Mouse (Mus musculus) heart, embryonic 14.5 days (tissue): ENCODE data around the gene Uba52. TPM values are rescaled to one million over a fixed set of nuclear protein-coding genes. Genes with fewer than 3 reads are reported as not detected.
A peak's percentile ranks its signal among the peaks of the same experiment; 100 is the strongest.

Experiments
- ATAC-seq: fragments of 200-750 bp; cut with Nextera tagmentation; 2 replicates; pipeline ENCODE4 v1.8.0; 2017; ENCODE audit warnings: low read depth, moderate TSS enrichment; ENCODE audit not compliant: insufficient number of reproducible peaks, insufficient read depth, low FRiP score
- H3K27ac ChIP-seq, 2 experiments: fragments of 200-500 bp in 1 of 2; fragments of 300-500 bp in 1 of 2; sonication (generic) in 1 of 2; replicated peaks in 1 of 2; 2 replicates each; pipeline ENCODE4 v1.5.1; 2012 to 2014; ENCODE audit warnings: low read depth in 2 of 2, low read length in 2 of 2, control low read depth in 1 of 2, mild to moderate bottlenecking in 1 of 2, mixed read lengths in 1 of 2; ENCODE audit not compliant: control insufficient read depth in 1 of 2, insufficient read depth in 1 of 2
- H3K27me3 ChIP-seq: fragments of 300-500 bp; sonication (generic); 2 replicates; pipeline ENCODE4 v1.6.1; 2014; ENCODE audit warnings: mild to moderate bottlenecking, low read length, control low read depth; ENCODE audit not compliant: control insufficient read depth, insufficient read depth
- H3K36me3 ChIP-seq: fragments of 300-500 bp; sonication (generic); 2 replicates; pipeline ENCODE4 v1.6.1; 2014; ENCODE audit warnings: mild to moderate bottlenecking, control low read depth, low read length, mixed read lengths; ENCODE audit not compliant: control insufficient read depth, insufficient read depth
- H3K4me1 ChIP-seq, 2 experiments: fragments of 200-500 bp in 1 of 2; fragments of 300-500 bp in 1 of 2; sonication (generic) in 1 of 2; 2 replicates each; pipeline ENCODE4 v1.6.1; 2012 to 2014; ENCODE audit warnings: low read length in 2 of 2, control low read depth in 1 of 2, mixed read lengths in 1 of 2; ENCODE audit not compliant: control insufficient read depth in 2 of 2, insufficient read depth in 2 of 2
- H3K4me2 ChIP-seq: fragments of 300-500 bp; sonication (generic); 2 replicates; pipeline ENCODE4 v1.6.1; 2014; ENCODE audit warnings: mild to moderate bottlenecking, low read length
- H3K4me3 ChIP-seq, 2 experiments: fragments of 200-500 bp in 1 of 2; fragments of 300-500 bp in 1 of 2; sonication (generic) in 1 of 2; 2 replicates each; pipeline ENCODE4 v1.5.1; 2012 to 2014; ENCODE audit warnings: low read length in 2 of 2, mild to moderate bottlenecking in 2 of 2, control low read depth in 1 of 2, low read depth in 1 of 2, moderate library complexity in 1 of 2; ENCODE audit not compliant: control insufficient read depth in 1 of 2, insufficient read depth in 1 of 2
- H3K9ac ChIP-seq: fragments of 300-500 bp; sonication (generic); 2 replicates; pipeline ENCODE4 v1.6.1; 2014; ENCODE audit warnings: mild to moderate bottlenecking, low read length
- H3K9me3 ChIP-seq: fragments of 300-500 bp; sonication (generic); 2 replicates; pipeline ENCODE4 v1.6.1; 2016; ENCODE audit warnings: low read length, control low read depth; ENCODE audit not compliant: control insufficient read depth
- WGBS: fragments of 180-500 bp; shearing (Covaris S2); extraction: QIAGEN DNeasy Blood & Tissue Kit; methylation state at CpG from one replicate; pipeline ENCODE4 v1.1.7; 2014; 5-methylcytosine and 5-hydroxymethylcytosine counted together
- polyA plus RNA-seq: library from polyadenylated mRNA; unstranded; fragments of >200 nt; fragmentation: Nextera tagmentation; extraction: Ambion mirVana; gene quantifications from 2 replicates; pipeline ENCODE4 v1.2.1, GENCODE M21; 2014

The Uba52 gene
- polyA plus RNA-seq, 1 experiment from 2014 or later, result 1,040 TPM

- ATAC-seq, result no peak
- Histone ChIP-seq H3K9ac (no peak overlapping the region), H3K4me1 (peaks cover 21% of the 10 kb centered on the region in 2 experiments; a peak in 3 of 4 replicates), H3K27ac (0 out of 4 replicates have a peak overlapping the region, but pooled peaks have one; percentile 2 to 5), H3K4me3 (no peak overlapping the region), H3K9me3 (no peaks in the 10 kb centered on the region), H3K4me2 (no peak overlapping the region), H3K27me3 (no peaks in the 10 kb centered on the region), H3K36me3 (no peaks in the 10 kb centered on the region)
- 79% methylated on average over 5 of the region's 5 CpGs for WGBS
These were observed 50.4 kb downstream of the Uba52 start for GRCm38 (mm10) chr8:70460199-70460598.

- Histone ChIP-seq H3K36me3 (no peaks in the 10 kb centered on the region), H3K4me1 (peaks cover 18 to 23% of the 10 kb centered on the region in 2 experiments; a peak in 3 of 4 replicates), H3K27ac (no peak overlapping the region), H3K9ac (no peak overlapping the region), H3K27me3 (no peaks in the 10 kb centered on the region), H3K4me2 (no peak overlapping the region), H3K4me3 (no peak overlapping the region), H3K9me3 (no peaks in the 10 kb centered on the region)
- ATAC-seq, result no peak
- 96% methylated on average over 2 of the region's 2 CpGs for WGBS
These were observed 51.0 kb downstream of the Uba52 start for GRCm38 (mm10) chr8:70459636-70460035.

- 63% methylated on average over 3 of the region's 3 CpGs for WGBS
- ATAC-seq, result no peak
These were observed 52.1 kb downstream of the Uba52 start for GRCm38 (mm10) chr8:70458462-70458861.

More at GRCm38 (mm10) chr8:70458462-70458861, 52.1 kb downstream of the Uba52 start:
- no peaks in the 10 kb centered on the region for H3K27me3 ChIP-seq
- H3K9ac ChIP-seq, result no peak overlapping the region
- no peak overlapping the region for H3K4me2 ChIP-seq
- H3K4me1 ChIP-seq, result peaks cover 29 to 34% of the 10 kb centered on the region in 2 experiments
- H3K36me3 ChIP-seq, result no peaks in the 10 kb centered on the region
- H3K9me3 ChIP-seq, result no peaks in the 10 kb centered on the region
- no peak overlapping the region for H3K4me3 ChIP-seq
- no peak overlapping the region for H3K27ac ChIP-seq

Other genes starting within 250 kb of the Uba52 start
- gene Homer3, start 228.0 kb downstream of the Uba52 start, polyA plus RNA-seq, result 22.2 and 25.0 TPM in 2 replicates
- gene Ddx49, start 208.3 kb downstream of the Uba52 start, polyA plus RNA-seq, result 28.9 and 33.7 TPM in 2 replicates
- gene Cope, start 208.3 kb downstream of the Uba52 start, polyA plus RNA-seq, result 294 and 319 TPM in 2 replicates
- gene Cers1, start 195.0 kb downstream of the Uba52 start, polyA plus RNA-seq, result 1.8 and 2.3 TPM in 2 replicates
- gene Gdf1, start 181.0 kb downstream of the Uba52 start, polyA plus RNA-seq, result 0.57 TPM in 1 of 2 replicates, not detected in the other
- gene Upf1, start 157.5 kb downstream of the Uba52 start, polyA plus RNA-seq, result 14.2 and 18.1 TPM in 2 replicates
- gene Comp, start 137.2 kb downstream of the Uba52 start, polyA plus RNA-seq, result 3.0 and 4.6 TPM in 2 replicates
- 12.2 and 14.1 TPM in 2 replicates for gene Crtc1, start 71.2 kb downstream of the Uba52 start, polyA plus RNA-seq
- 9.6 and 9.8 TPM in 2 replicates for gene Klhl26, start 33.8 kb downstream of the Uba52 start, polyA plus RNA-seq
- gene Tmem59l, start 23.4 kb downstream of the Uba52 start, polyA plus RNA-seq, result 0.31 TPM in 1 of 2 replicates, not detected in the other
- gene Crlf1, start 17.6 kb downstream of the Uba52 start, polyA plus RNA-seq, result 0.42 and 2.0 TPM in 2 replicates
- 129 and 138 TPM in 2 replicates for gene Rex1bd, start 4.0 kb downstream of the Uba52 start, polyA plus RNA-seq
- 189 and 209 TPM in 2 replicates for gene Fkbp8, start 16.9 kb upstream of the Uba52 start, polyA plus RNA-seq
- 79.3 and 85.7 TPM in 2 replicates for gene Kxd1, start 17.2 kb upstream of the Uba52 start, polyA plus RNA-seq
- gene Ell, start 28.7 kb upstream of the Uba52 start, polyA plus RNA-seq, result 13.0 and 13.2 TPM in 2 replicates
- 59.5 and 69.8 TPM in 2 replicates for gene Isyna1, start 83.6 kb upstream of the Uba52 start, polyA plus RNA-seq
- gene Ssbp4, start 98.1 kb upstream of the Uba52 start, polyA plus RNA-seq, result 83.7 and 85.8 TPM in 2 replicates
- 1.3 and 3.2 TPM in 2 replicates for gene Lrrc25, start 105.4 kb upstream of the Uba52 start, polyA plus RNA-seq
- 1.1 TPM in 2 replicates for gene Gdf15, start 121.7 kb upstream of the Uba52 start, polyA plus RNA-seq
- gene Pgpep1, start 149.6 kb upstream of the Uba52 start, polyA plus RNA-seq, result 39.7 and 46.6 TPM in 2 replicates
- gene Lsm4, start 162.4 kb upstream of the Uba52 start, polyA plus RNA-seq, result 316 and 334 TPM in 2 replicates
- gene Jund, start 188.1 kb upstream of the Uba52 start, polyA plus RNA-seq, result 122 and 137 TPM in 2 replicates
- gene Iqcn, start 192.7 kb upstream of the Uba52 start, polyA plus RNA-seq, result not detected in 2 replicates
- not detected in 2 replicates for gene Gm3336, start 207.7 kb upstream of the Uba52 start, polyA plus RNA-seq
- gene Pde4c, start 212.9 kb upstream of the Uba52 start, polyA plus RNA-seq, result 0.08 and 0.23 TPM in 2 replicates
- gene Rab3a, start 243.9 kb upstream of the Uba52 start, polyA plus RNA-seq, result 24.1 and 25.7 TPM in 2 replicates